Mouse (Mus musculus) testis, postnatal 10 days (tissue): Measurements from ENCODE around the gene Gm17631.
"Not testable (repeated sequence)": the region's sequence is repeated elsewhere in the genome, so short reads cannot be mapped to it uniquely, and the experiment has no call there.

Experiments
- DNase-seq: peaks from one replicate; pipeline ENCODE4 v3.0.0; 2021; ENCODE audit warnings: low spot score

Gene Gm17631

GRCm38 (mm10) chr6:129862349-129862748 is at the start of gene Gm17631:
TSS of gene Gm17631 (plus strand) at chr6:129862649.
- not testable (repeated sequence) for DNase-seq

GRCm38 (mm10) chr6:129817731-129818130 is 44.7 kb upstream of the Gm17631 start:
- no peak for DNase-seq

- DNase-seq = no peak
Measured at GRCm38 (mm10) chr6:129824004-129824403, 38.4 kb upstream of the Gm17631 start.

GRCm38 (mm10) chr6:129825559-129825958 is 36.9 kb upstream of the Gm17631 start:
- no peak for DNase-seq

- DNase-seq = no peak
Measured at GRCm38 (mm10) chr6:129876549-129876948, 14.1 kb downstream of the Gm17631 start, which contains the start of gene Klra17. TSS of gene Klra17 (minus strand) at chr6:129876672.

- DNase-seq = no peak
Measured at GRCm38 (mm10) chr6:129882525-129882924, 20.1 kb downstream of the Gm17631 start.
